Mouse (Mus musculus): ENCODE measurements at regions not wholly inside any gene's neighbourhood (a gene's known extent, or its start where the extent isn't known, plus 50 kb on each side); places are given as distances from the start of the nearest gene placed in this dataset.

- ATAC-seq (replicated peaks; ENCODE audit: low FRiP score, low TSS enrichment, low read depth) = no peak
- no peak for DNase-seq (ENCODE audit: low spot score)
Measured at GRCm38 (mm10) chr14:62003797-62004196, 288.6 kb upstream of the Rnaseh2b start.

GRCm38 (mm10) chr14:62008707-62009106, 283.7 kb upstream of the Rnaseh2b start:
- no peak overlapping the region for H3K4me3 ChIP-seq (ENCODE audit: low read depth, low read length)
- DNase-seq (ENCODE audit: low spot score) (no peak), ATAC-seq (replicated peaks; ENCODE audit: low FRiP score, low TSS enrichment, low read depth) (no peak)
- H3K4me2 ChIP-seq (ENCODE audit: low read length) = no peak overlapping the region
- no peaks in the 10 kb centered on the region for H3K4me1 ChIP-seq (replicated peaks; ENCODE audit: control insufficient read depth, insufficient read depth, low read length)
- H3K27me3 ChIP-seq (replicated peaks; ENCODE audit: control insufficient read depth, insufficient read depth, low read length) = no peaks in the 10 kb centered on the region
- no peaks in the 10 kb centered on the region for H3K36me3 ChIP-seq (ENCODE audit: control insufficient read depth, insufficient read depth, low read length)
- WGBS = 93% methylated on average over 5 of the region's 5 CpGs
- H3K27ac ChIP-seq (ENCODE audit: low read depth) = no peak overlapping the region
- H3K9ac ChIP-seq (ENCODE audit: low read length) = no peak overlapping the region
- no peaks in the 10 kb centered on the region for H3K9me3 ChIP-seq (ENCODE audit: control insufficient read depth, low read length)

More at GRCm38 (mm10) chr14:62003797-62004196, 288.6 kb upstream of the Rnaseh2b start:
- Histone ChIP-seq H3K4me2 (ENCODE audit: low read length) (no peak overlapping the region), H3K4me1 (replicated peaks; ENCODE audit: control insufficient read depth, insufficient read depth, low read length) (no peaks in the 10 kb centered on the region), H3K9me3 (ENCODE audit: control insufficient read depth, low read length) (no peaks in the 10 kb centered on the region), H3K4me3 (ENCODE audit: low read depth, low read length) (no peak overlapping the region), H3K27ac (ENCODE audit: low read depth) (no peak overlapping the region), H3K27me3 (replicated peaks; ENCODE audit: control insufficient read depth, insufficient read depth, low read length) (no peaks in the 10 kb centered on the region), H3K36me3 (ENCODE audit: control insufficient read depth, insufficient read depth, low read length) (no peaks in the 10 kb centered on the region), H3K9ac (ENCODE audit: low read length) (no peak overlapping the region)
- 88% methylated on average over 2 of the region's 2 CpGs for WGBS

GRCm38 (mm10) chr14:62018804-62019203, 273.6 kb upstream of the Rnaseh2b start:
- no peak overlapping the region for H3K9ac ChIP-seq (ENCODE audit: low read length)
- ATAC-seq (replicated peaks; ENCODE audit: low FRiP score, low TSS enrichment, low read depth) (no peak), DNase-seq (ENCODE audit: low spot score) (no peak)
- no peaks in the 10 kb centered on the region for H3K27me3 ChIP-seq (replicated peaks; ENCODE audit: control insufficient read depth, insufficient read depth, low read length)
- H3K4me2 ChIP-seq (ENCODE audit: low read length) = no peak overlapping the region
- WGBS = 91% methylated on average over 4 of the region's 4 CpGs
- H3K36me3 ChIP-seq (ENCODE audit: control insufficient read depth, insufficient read depth, low read length) = no peaks in the 10 kb centered on the region
- no peak overlapping the region for H3K4me3 ChIP-seq (ENCODE audit: low read depth, low read length)
- no peaks in the 10 kb centered on the region for H3K9me3 ChIP-seq (ENCODE audit: control insufficient read depth, low read length)
- no peaks in the 10 kb centered on the region; the same call in 1 of the 2 replicates for H3K4me1 ChIP-seq (replicated peaks; ENCODE audit: control insufficient read depth, insufficient read depth, low read length)
- H3K27ac ChIP-seq (ENCODE audit: low read depth) = no peak overlapping the region

- DNase-seq (ENCODE audit: low spot score) = no peak
- 75% methylated on average over 3 of the region's 3 CpGs for WGBS
- H3K4me2 ChIP-seq (ENCODE audit: low read length) = no peak overlapping the region
Measured at GRCm38 (mm10) chr14:62020996-62021395, 271.4 kb upstream of the Rnaseh2b start.

GRCm38 (mm10) chr14:62022193-62022592, 270.2 kb upstream of the Rnaseh2b start:
- Histone ChIP-seq H3K9ac (ENCODE audit: low read length) (no peak overlapping the region), H3K27ac (ENCODE audit: low read depth) (no peak overlapping the region), H3K4me3 (ENCODE audit: low read depth, low read length) (no peak overlapping the region), H3K27me3 (replicated peaks; ENCODE audit: control insufficient read depth, insufficient read depth, low read length) (no peaks in the 10 kb centered on the region), H3K36me3 (ENCODE audit: control insufficient read depth, insufficient read depth, low read length) (no peaks in the 10 kb centered on the region), H3K4me1 (replicated peaks; ENCODE audit: control insufficient read depth, insufficient read depth, low read length) (no peaks in the 10 kb centered on the region; the same call in 1 of the 2 replicates), H3K9me3 (ENCODE audit: control insufficient read depth, low read length) (no peaks in the 10 kb centered on the region), H3K4me2 (ENCODE audit: low read length) (no peak overlapping the region)
- 87% methylated on average over 3 of the region's 3 CpGs for WGBS
- ATAC-seq (replicated peaks; ENCODE audit: low FRiP score, low TSS enrichment, low read depth) (no peak), DNase-seq (ENCODE audit: low spot score) (no peak)

More at GRCm38 (mm10) chr14:62020996-62021395, 271.4 kb upstream of the Rnaseh2b start:
- H3K27me3 ChIP-seq (replicated peaks; ENCODE audit: control insufficient read depth, insufficient read depth, low read length) = no peaks in the 10 kb centered on the region
- no peak overlapping the region for H3K9ac ChIP-seq (ENCODE audit: low read length)
- ATAC-seq (replicated peaks; ENCODE audit: low FRiP score, low TSS enrichment, low read depth) = no peak
- H3K4me1 ChIP-seq (replicated peaks; ENCODE audit: control insufficient read depth, insufficient read depth, low read length) = no peaks in the 10 kb centered on the region; the same call in 1 of the 2 replicates
- H3K27ac ChIP-seq (ENCODE audit: low read depth) = no peak overlapping the region
- no peak overlapping the region for H3K4me3 ChIP-seq (ENCODE audit: low read depth, low read length)
- no peaks in the 10 kb centered on the region for H3K36me3 ChIP-seq (ENCODE audit: control insufficient read depth, insufficient read depth, low read length)
- H3K9me3 ChIP-seq (ENCODE audit: control insufficient read depth, low read length) = no peaks in the 10 kb centered on the region

GRCm38 (mm10) chr14:62023022-62023421, 269.4 kb upstream of the Rnaseh2b start:
- H3K36me3 ChIP-seq (ENCODE audit: control insufficient read depth, insufficient read depth, low read length) = no peaks in the 10 kb centered on the region
- no peaks in the 10 kb centered on the region for H3K27me3 ChIP-seq (replicated peaks; ENCODE audit: control insufficient read depth, insufficient read depth, low read length)
- no peaks in the 10 kb centered on the region; the same call in 1 of the 2 replicates for H3K4me1 ChIP-seq (replicated peaks; ENCODE audit: control insufficient read depth, insufficient read depth, low read length)
- whole genome bisulfite sequencing = 63% methylated on average over 7 of the region's 7 CpGs
- no peaks in the 10 kb centered on the region for H3K9me3 ChIP-seq (ENCODE audit: control insufficient read depth, low read length)
- ATAC-seq (replicated peaks; ENCODE audit: low FRiP score, low TSS enrichment, low read depth) (no peak), DNase-seq (ENCODE audit: low spot score) (no peak)
- no peak overlapping the region for H3K4me3 ChIP-seq (ENCODE audit: low read depth, low read length)
- H3K9ac ChIP-seq (ENCODE audit: low read length) = no peak overlapping the region
- no peak overlapping the region for H3K27ac ChIP-seq (ENCODE audit: low read depth)
- no peak overlapping the region for H3K4me2 ChIP-seq (ENCODE audit: low read length)

- Histone ChIP-seq H3K9ac (ENCODE audit: low read length) (no peak overlapping the region), H3K4me2 (ENCODE audit: low read length) (no peak overlapping the region), H3K27me3 (replicated peaks; ENCODE audit: control insufficient read depth, insufficient read depth, low read length) (no peaks in the 10 kb centered on the region), H3K4me1 (replicated peaks; ENCODE audit: control insufficient read depth, insufficient read depth, low read length) (no peaks in the 10 kb centered on the region), H3K9me3 (ENCODE audit: control insufficient read depth, low read length) (no peaks in the 10 kb centered on the region), H3K27ac (ENCODE audit: low read depth) (no peak overlapping the region), H3K4me3 (ENCODE audit: low read depth, low read length) (no peak overlapping the region), H3K36me3 (ENCODE audit: control insufficient read depth, insufficient read depth, low read length) (no peaks in the 10 kb centered on the region)
- DNase-seq (ENCODE audit: low spot score) = no peak
- 58% methylated on average over 8 of the region's 8 CpGs for WGBS
- ATAC-seq (replicated peaks; ENCODE audit: low FRiP score, low TSS enrichment, low read depth) = no peak
Measured at GRCm38 (mm10) chr14:62027751-62028279, 264.6 kb upstream of the Rnaseh2b start.

GRCm38 (mm10) chr14:62030059-62030458, 262.3 kb upstream of the Rnaseh2b start:
- 80% methylated on average over 7 of the region's 7 CpGs for WGBS
- Histone ChIP-seq H3K4me1 (replicated peaks; ENCODE audit: control insufficient read depth, insufficient read depth, low read length) (no peaks in the 10 kb centered on the region), H3K4me2 (ENCODE audit: low read length) (no peak overlapping the region), H3K4me3 (ENCODE audit: low read depth, low read length) (no peak overlapping the region), H3K27me3 (replicated peaks; ENCODE audit: control insufficient read depth, insufficient read depth, low read length) (no peaks in the 10 kb centered on the region), H3K27ac (ENCODE audit: low read depth) (no peak overlapping the region), H3K9me3 (ENCODE audit: control insufficient read depth, low read length) (no peaks in the 10 kb centered on the region), H3K9ac (ENCODE audit: low read length) (no peak overlapping the region), H3K36me3 (ENCODE audit: control insufficient read depth, insufficient read depth, low read length) (no peaks in the 10 kb centered on the region)
- DNase-seq (ENCODE audit: low spot score) (no peak), ATAC-seq (replicated peaks; ENCODE audit: low FRiP score, low TSS enrichment, low read depth) (no peak)

- ATAC-seq (replicated peaks; ENCODE audit: low FRiP score, low TSS enrichment, low read depth) (no peak), DNase-seq (ENCODE audit: low spot score) (no peak)
- no peaks in the 10 kb centered on the region for H3K27me3 ChIP-seq (replicated peaks; ENCODE audit: control insufficient read depth, insufficient read depth, low read length)
- no peaks in the 10 kb centered on the region for H3K9me3 ChIP-seq (ENCODE audit: control insufficient read depth, low read length)
- no peak overlapping the region for H3K4me2 ChIP-seq (ENCODE audit: low read length)
- no peak overlapping the region for H3K27ac ChIP-seq (ENCODE audit: low read depth)
- no peaks in the 10 kb centered on the region for H3K36me3 ChIP-seq (ENCODE audit: control insufficient read depth, insufficient read depth, low read length)
- no peak overlapping the region for H3K4me3 ChIP-seq (ENCODE audit: low read depth, low read length)
- WGBS = 94% methylated on average over 4 of the region's 4 CpGs
- no peak overlapping the region for H3K9ac ChIP-seq (ENCODE audit: low read length)
- H3K4me1 ChIP-seq (replicated peaks; ENCODE audit: control insufficient read depth, insufficient read depth, low read length) = no peaks in the 10 kb centered on the region
Measured at GRCm38 (mm10) chr14:62033661-62034060, 258.7 kb upstream of the Rnaseh2b start.

Data from intestine, embryonic 14.5 days (tissue).